Mouse (Mus musculus) left cerebral cortex, adult 8-10 months (tissue): ENCODE results near the gene Gm48552. TPM values are rescaled to one million over a fixed set of nuclear protein-coding genes. Genes with fewer than 3 reads are reported as not detected.

Experiments
- DNase-seq, 2 experiments: peaks; one replicate each; pipeline ENCODE4 v3.0.0; 2022; ENCODE audit warnings: low spot score in 2 of 2
- total RNA-seq, 4 experiments: library from RNA; stranded (reverse); gene quantifications; 2 replicates each; pipeline ENCODE4 v1.2.4; 2022

Gene Gm48552
- total RNA-seq, 4 experiments from 2014 or later = 2.5 to 3.3 (median 2.6) TPM

- no peak for DNase-seq
These were observed 29.6 kb downstream of the Gm48552 start for GRCm38 (mm10) chr10:81418216-81419070.

GRCm38 (mm10) chr10:81419111-81419928 lies 30.5 kb downstream of the Gm48552 start:
- DNase-seq = no peak

GRCm38 (mm10) chr10:81420191-81420767 lies 31.5 kb downstream of the Gm48552 start:
- no peak for DNase-seq

GRCm38 (mm10) chr10:81421041-81421796 lies 32.4 kb downstream of the Gm48552 start:
- DNase-seq = no peak

- no peak for DNase-seq
These were observed 32.9 kb downstream of the Gm48552 start for GRCm38 (mm10) chr10:81421797-81422100.

- DNase-seq = no peak
These were observed 33.4 kb downstream of the Gm48552 start for GRCm38 (mm10) chr10:81422191-81422590.

- peak in 1 of 2 experiments; percentile 2 for DNase-seq
These were observed 33.9 kb downstream of the Gm48552 start for GRCm38 (mm10) chr10:81422661-81423217.

- no peak for DNase-seq
These were observed 34.9 kb downstream of the Gm48552 start for GRCm38 (mm10) chr10:81423476-81424245.

- DNase-seq = peak in 1 of 2 experiments; percentile 4
These were observed 35.6 kb downstream of the Gm48552 start for GRCm38 (mm10) chr10:81424246-81425051.

GRCm38 (mm10) chr10:81425236-81425850 lies 36.5 kb downstream of the Gm48552 start:
- peak in 1 of 2 experiments; percentile 23 for DNase-seq

GRCm38 (mm10) chr10:81426081-81426671 lies 37.4 kb downstream of the Gm48552 start:
- peak in 1 of 2 experiments; percentile 2 for DNase-seq

- peak; percentile 49 to 51 for DNase-seq
These were observed 38.1 kb downstream of the Gm48552 start for GRCm38 (mm10) chr10:81426897-81427296.

- peak in 1 of 2 experiments; percentile 4 for DNase-seq
These were observed 38.5 kb downstream of the Gm48552 start for GRCm38 (mm10) chr10:81427327-81427726.

- DNase-seq = peak; percentile 3 to 25
These were observed 39.1 kb downstream of the Gm48552 start for GRCm38 (mm10) chr10:81427804-81428506.

- peak in 1 of 2 experiments; percentile 22 for DNase-seq
These were observed 39.7 kb downstream of the Gm48552 start for GRCm38 (mm10) chr10:81428507-81428870.

GRCm38 (mm10) chr10:81429092-81429491 lies 40.3 kb downstream of the Gm48552 start:
- peak in 1 of 2 experiments; percentile 14 for DNase-seq

- peak; percentile 46 to 78 for DNase-seq
These were observed 40.8 kb downstream of the Gm48552 start for GRCm38 (mm10) chr10:81429605-81430061.
